Mouse (Mus musculus) megakaryocyte progenitor cell, adult 5-6 weeks (primary cell): ENCODE measurements around the gene Vmn1r47. TPM values are rescaled to one million over a fixed set of nuclear protein-coding genes. Genes with fewer than 3 reads are reported as not detected.
"Not testable (repeated sequence)": the region's sequence is repeated elsewhere in the genome, so short reads cannot be mapped to it uniquely, and the experiment has no call there.

Experiments
- ATAC-seq: replicated peaks from 2 replicates; pipeline ENCODE4 v1.8.0; 2016; ENCODE audit warnings: mild to moderate bottlenecking, moderate TSS enrichment, inconsistent platforms; ENCODE audit not compliant: poor library complexity
- total RNA-seq, 2 experiments: library from RNA; stranded (forward) in 1 of 2; stranded (reverse) in 1 of 2; fragments of 157-497, 149-512 nt in 1 of 2; fragments of 200-1000 nt in 1 of 2; gene quantifications; 2 replicates each; pipeline versions ENCODE4 v1.2.3 to v1.2.4; 2015 to 2017

Gene Vmn1r47
- total RNA-seq (2015) (not detected in 2 replicates), total RNA-seq (2017) (not detected in 2 replicates)

DNA sequence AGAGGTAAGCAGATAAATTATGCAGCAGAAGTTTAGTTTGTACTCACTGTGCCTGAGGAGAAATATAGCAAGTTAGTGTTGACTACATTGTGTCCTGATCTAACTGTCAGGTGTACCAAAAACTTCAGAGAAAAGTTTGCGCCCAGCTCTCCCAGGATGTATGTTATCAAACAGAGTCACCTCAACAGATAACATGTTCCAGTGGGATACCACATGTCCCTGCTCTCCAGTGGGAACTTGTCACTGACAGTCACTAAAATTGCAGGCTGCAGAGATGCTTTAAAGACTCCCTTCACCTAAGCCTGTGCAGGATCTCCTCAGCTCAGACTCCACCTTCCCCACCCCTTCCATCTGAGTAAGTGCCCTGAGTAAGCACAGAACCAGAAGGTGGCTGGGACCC is at the start of gene Vmn1r47:
TSS of gene Vmn1r47 (plus strand) at position 301 of the 400 bp plus-strand sequence.
- not testable (repeated sequence) for ATAC-seq

DNA sequence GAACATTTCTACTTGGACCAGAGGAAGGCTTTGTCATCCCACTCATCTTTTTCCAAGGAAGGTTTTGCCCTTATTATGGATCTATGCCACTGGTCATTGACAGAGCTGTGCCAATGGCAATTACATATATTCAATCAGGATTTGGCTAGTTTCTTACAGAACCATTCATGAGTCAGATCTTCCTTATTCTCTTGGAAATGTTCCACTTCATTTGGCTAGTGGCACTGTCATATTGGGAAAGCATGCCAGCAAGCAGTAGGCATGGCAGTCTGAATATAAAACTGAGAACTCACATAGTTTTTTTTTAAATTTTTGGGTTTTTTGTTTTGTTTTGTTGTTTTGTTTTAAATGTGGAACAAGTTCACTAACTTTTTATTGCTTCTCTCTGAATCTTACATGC is 49.6 kb upstream of the Vmn1r47 start:
- ATAC-seq, result no peak

DNA sequence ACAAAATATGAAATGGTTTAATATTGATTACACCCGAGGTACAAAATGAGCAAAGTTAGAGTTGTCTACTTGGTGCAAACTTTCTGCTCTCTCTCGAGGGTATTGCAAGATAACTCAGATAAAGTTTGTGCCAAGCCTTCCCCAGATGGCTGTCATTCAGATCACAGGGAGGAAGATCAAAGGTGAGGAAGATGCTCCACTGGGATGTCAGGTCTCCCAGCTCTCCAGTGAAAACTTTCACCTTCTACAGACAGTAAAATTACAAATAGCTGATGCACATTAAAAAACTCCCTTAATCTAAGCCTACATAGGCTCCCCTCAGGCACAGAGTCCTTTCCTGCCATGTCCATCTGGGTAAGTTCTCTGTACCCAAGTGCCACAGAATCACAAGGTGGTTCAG is 46.9 kb upstream of the Vmn1r47 start, which contains the start of gene Vmn1r46:
TSS of gene Vmn1r46 (plus strand) at position 301 of the 400 bp plus-strand sequence.
- no peak for ATAC-seq

DNA sequence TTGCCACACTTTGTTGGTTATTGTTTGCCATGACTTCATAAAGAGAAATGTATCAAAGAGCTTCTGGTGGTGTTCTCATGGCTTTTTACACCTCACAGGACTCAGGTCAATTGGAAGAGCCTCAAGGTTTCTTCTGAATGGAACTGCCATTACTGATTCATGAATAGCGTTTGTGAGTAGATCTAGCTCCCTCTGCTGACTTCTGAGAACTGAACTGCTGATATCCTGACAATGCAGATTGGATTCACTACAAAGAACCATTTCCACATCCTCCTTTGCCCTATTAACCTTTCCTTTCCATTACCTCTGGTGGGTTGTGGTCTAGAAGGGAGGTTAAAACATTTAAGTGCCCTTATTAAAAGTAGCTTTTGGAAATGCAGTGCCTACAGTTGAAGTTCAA is 30.0 kb upstream of the Vmn1r47 start:
- ATAC-seq, result no peak

DNA sequence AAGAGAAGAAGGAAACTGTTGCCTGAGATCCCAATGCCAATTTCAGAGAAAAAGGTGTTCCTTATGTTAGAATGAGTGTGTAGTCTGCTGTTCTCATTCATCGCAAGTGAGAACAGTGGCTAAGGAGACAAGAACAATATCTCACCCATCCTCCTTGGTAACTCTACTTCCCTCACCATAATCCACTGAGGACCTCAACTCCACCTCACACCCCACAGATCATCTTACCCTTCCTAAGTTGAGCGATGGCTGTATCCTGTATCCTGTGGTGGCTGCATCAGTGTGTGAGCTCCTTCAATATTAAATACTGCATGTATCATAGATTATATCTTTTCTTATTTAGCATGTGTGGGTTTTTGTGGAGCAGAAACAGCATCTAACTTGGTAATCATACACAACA is 20.8 kb downstream of the Vmn1r47 start, which contains the start of gene Vmn1r48:
TSS of gene Vmn1r48 (minus strand) at position 101 of the 400 bp plus-strand sequence.
- ATAC-seq, result not testable (repeated sequence)

Other genes starting within 250 kb of the Vmn1r47 start
- gene Vmn1r42, start 139.7 kb upstream of the Vmn1r47 start, total RNA-seq (2015), result not detected in 2 replicates
- not detected in 2 replicates for gene Vmn1r42, start 139.7 kb upstream of the Vmn1r47 start, total RNA-seq (2017)
- not detected in 2 replicates for gene Vmn1r43, start 139.7 kb upstream of the Vmn1r47 start, total RNA-seq (2015)
- gene Vmn1r43, start 139.7 kb upstream of the Vmn1r47 start, total RNA-seq (2017), result not detected in 2 replicates
- not detected in 2 replicates for gene Vmn1r44, start 132.5 kb upstream of the Vmn1r47 start, total RNA-seq (2015)
- gene Vmn1r44, start 132.5 kb upstream of the Vmn1r47 start, total RNA-seq (2017), result not detected in 2 replicates
- not detected in 2 replicates for gene Vmn1r45, start 75.5 kb upstream of the Vmn1r47 start, total RNA-seq (2015)
- gene Vmn1r45, start 75.5 kb upstream of the Vmn1r47 start, total RNA-seq (2017), result not detected in 2 replicates
- not detected in 2 replicates for gene Vmn1r46, start 46.8 kb upstream of the Vmn1r47 start, total RNA-seq (2015)
- not detected in 2 replicates for gene Vmn1r46, start 46.8 kb upstream of the Vmn1r47 start, total RNA-seq (2017)
- not detected in 2 replicates for gene Vmn1r48, start 20.7 kb downstream of the Vmn1r47 start, total RNA-seq (2015)
- gene Vmn1r48, start 20.7 kb downstream of the Vmn1r47 start, total RNA-seq (2017), result not detected in 2 replicates
- not detected in 2 replicates for gene Vmn1r49, start 62.4 kb downstream of the Vmn1r47 start, total RNA-seq (2015)
- not detected in 2 replicates for gene Vmn1r49, start 62.4 kb downstream of the Vmn1r47 start, total RNA-seq (2017)
- gene Vmn1r50, start 85.3 kb downstream of the Vmn1r47 start, total RNA-seq (2015), result not detected in 2 replicates
- not detected in 2 replicates for gene Vmn1r50, start 85.3 kb downstream of the Vmn1r47 start, total RNA-seq (2017)
- gene Vmn1r51, start 106.4 kb downstream of the Vmn1r47 start, total RNA-seq (2015), result not detected in 2 replicates
- gene Vmn1r51, start 106.4 kb downstream of the Vmn1r47 start, total RNA-seq (2017), result not detected in 2 replicates
- not detected in 2 replicates for gene Vmn1r52, start 158.7 kb downstream of the Vmn1r47 start, total RNA-seq (2015)
- not detected in 2 replicates for gene Vmn1r52, start 158.7 kb downstream of the Vmn1r47 start, total RNA-seq (2017)
- gene V1ra8, start 186.6 kb downstream of the Vmn1r47 start, total RNA-seq (2015), result not detected in 2 replicates
- gene V1ra8, start 186.6 kb downstream of the Vmn1r47 start, total RNA-seq (2017), result not detected in 2 replicates
- not detected in 2 replicates for gene Vmn1r53, start 208.3 kb downstream of the Vmn1r47 start, total RNA-seq (2015)
- not detected in 2 replicates for gene Vmn1r53, start 208.3 kb downstream of the Vmn1r47 start, total RNA-seq (2017)
- not detected in 2 replicates for gene Vmn1r54, start 230.2 kb downstream of the Vmn1r47 start, total RNA-seq (2015)
- gene Vmn1r54, start 230.2 kb downstream of the Vmn1r47 start, total RNA-seq (2017), result not detected in 2 replicates